Mouse (Mus musculus) MEL (cell line): ENCODE measurements around the gene Fgf12. TPM values are rescaled to one million over a fixed set of nuclear protein-coding genes. Genes with fewer than 3 reads are reported as not detected.
A peak's percentile ranks its signal among the peaks of the same experiment; 100 is the strongest.

Experiments
- DNase-seq: peaks from one replicate; pipeline ENCODE4 v3.0.0; 2011; ENCODE audit warnings: low read depth, low spot score
- H3K27ac ChIP-seq: 2 replicates; pipeline ENCODE4 v1.5.1; 2012; ENCODE audit warnings: low read depth, mild to moderate bottlenecking, control low read depth, low read length, moderate library complexity; ENCODE audit not compliant: control insufficient read depth
- H3K27me3 ChIP-seq, 2 experiments: fragments of 150-350 bp in 1 of 2; sonication (generic) in 1 of 2; 2 replicates each; pipeline ENCODE4 v1.6.1; 2012; ENCODE audit warnings: low read length in 2 of 2, mild to moderate bottlenecking in 2 of 2, improper control_type of control experiment in 1 of 2, moderate library complexity in 1 of 2; ENCODE audit not compliant: insufficient read depth in 2 of 2, control insufficient read depth in 1 of 2
- H3K36me3 ChIP-seq, 2 experiments: 2 replicates each; pipeline ENCODE4 v1.6.1; 2012 to 2014; ENCODE audit warnings: low read length in 2 of 2, improper control_type of control experiment in 1 of 2, inconsistent platforms in 1 of 2, mild to moderate bottlenecking in 1 of 2; ENCODE audit not compliant: insufficient read depth in 2 of 2, control insufficient read depth in 1 of 2
- H3K4me1 ChIP-seq, 2 experiments: fragments of 150-350 bp in 1 of 2; sonication (generic) in 1 of 2; 2 replicates each; pipeline ENCODE4 v1.6.1; 2012; ENCODE audit warnings: low read length in 2 of 2, improper control_type of control experiment in 1 of 2, mild to moderate bottlenecking in 1 of 2; ENCODE audit not compliant: insufficient read depth in 2 of 2, control insufficient read depth in 1 of 2
- H3K4me3 ChIP-seq, 2 experiments: fragments of 150-350 bp in 1 of 2; sonication (generic) in 1 of 2; 2 replicates each; pipeline ENCODE4 v1.5.1; 2012; ENCODE audit warnings: low read depth in 2 of 2, low read length in 2 of 2, mild to moderate bottlenecking in 2 of 2, moderate library complexity in 2 of 2, control low read depth in 1 of 2, improper control_type of control experiment in 1 of 2; ENCODE audit not compliant: control insufficient read depth in 1 of 2, insufficient read depth in 1 of 2
- H3K79me2 ChIP-seq: 2 replicates; pipeline ENCODE4 v1.6.1; 2012; ENCODE audit warnings: mild to moderate bottlenecking, low read length, moderate library complexity; ENCODE audit not compliant: control insufficient read depth, poor library complexity, insufficient read depth
- H3K9ac ChIP-seq: 2 replicates; pipeline ENCODE4 v1.6.1; 2012; ENCODE audit warnings: low read depth, mild to moderate bottlenecking, control low read depth, low read length, moderate library complexity; ENCODE audit not compliant: control insufficient read depth, poor library complexity, severe bottlenecking
- H3K9me3 ChIP-seq: fragments of 150-350 bp; sonication (generic); replicated peaks from 2 replicates; pipeline ENCODE4 v1.6.1; 2012; ENCODE audit warnings: mild to moderate bottlenecking, low read length, improper control_type of control experiment, moderate library complexity; ENCODE audit not compliant: insufficient read depth
- CHD1 ChIP-seq: IDR thresholded peaks from 2 replicates; pipeline ENCODE4 v1.6.1; 2012; ENCODE audit warnings: low read depth, mild to moderate bottlenecking, inconsistent platforms, low read length, improper control_type of control experiment
- CHD2 ChIP-seq: IDR thresholded peaks from 2 replicates; pipeline ENCODE4 v1.6.1; 2011; ENCODE audit warnings: low read length, improper control_type of control experiment
- CTCF ChIP-seq, 3 experiments: IDR thresholded peaks in 2 of 3; conservative IDR thresholded peaks in 1 of 3; 2 replicates each; pipeline ENCODE4 v1.5.1; 2011 to 2012; ENCODE audit warnings: low read length in 3 of 3, low read depth in 2 of 3, mild to moderate bottlenecking in 2 of 3, improper control_type of control experiment in 1 of 3, inconsistent platforms in 1 of 3, mixed read lengths in 1 of 3, moderate library complexity in 1 of 3; ENCODE audit not compliant: control insufficient read depth in 1 of 3, insufficient read depth in 1 of 3, poor library complexity in 1 of 3, severe bottlenecking in 1 of 3
- E2F4 ChIP-seq: IDR thresholded peaks from 2 replicates; pipeline ENCODE4 v1.6.1; 2011; ENCODE audit warnings: low read depth, low read length, improper control_type of control experiment, borderline replicate concordance
- ELF1 ChIP-seq: IDR thresholded peaks from 2 replicates; pipeline ENCODE4 v1.6.1; 2014; ENCODE audit warnings: low read depth, mild to moderate bottlenecking, inconsistent platforms, low read length, improper control_type of control experiment, moderate library complexity
- GABPA ChIP-seq: IDR thresholded peaks from 2 replicates; pipeline ENCODE4 v1.6.1; 2012; ENCODE audit warnings: low read depth, mild to moderate bottlenecking, inconsistent platforms, low read length, improper control_type of control experiment, moderate library complexity
- HCFC1 ChIP-seq: IDR thresholded peaks from 2 replicates; pipeline ENCODE4 v1.6.1; 2012; ENCODE audit warnings: low read depth, mild to moderate bottlenecking, inconsistent platforms, low read length, improper control_type of control experiment, moderate library complexity
- MAFK ChIP-seq: IDR thresholded peaks from 2 replicates; pipeline ENCODE4 v1.6.1; 2011; ENCODE audit warnings: low read depth, mild to moderate bottlenecking, low read length, improper control_type of control experiment, borderline replicate concordance
- MAX ChIP-seq: IDR thresholded peaks from 2 replicates; pipeline ENCODE4 v1.6.1; 2011; ENCODE audit warnings: low read length, improper control_type of control experiment
- MAZ ChIP-seq: IDR thresholded peaks from 2 replicates; pipeline ENCODE4 v1.6.1; 2012; ENCODE audit warnings: low read depth, mild to moderate bottlenecking, inconsistent platforms, low read length, improper control_type of control experiment
- MYB ChIP-seq: IDR thresholded peaks from 2 replicates; pipeline ENCODE4 v1.6.1; 2011; ENCODE audit warnings: mild to moderate bottlenecking, low read depth, low read length, improper control_type of control experiment
- POLR2A ChIP-seq, 2 experiments: IDR thresholded peaks; 2 replicates each; pipeline ENCODE4 v1.6.1; 2011 to 2012; ENCODE audit warnings: low read length in 2 of 2, mild to moderate bottlenecking in 2 of 2, control low read depth in 1 of 2, improper control_type of control experiment in 1 of 2, low read depth in 1 of 2, moderate library complexity in 1 of 2; ENCODE audit not compliant: control insufficient read depth in 1 of 2, insufficient read depth in 1 of 2, poor library complexity in 1 of 2
- POLR2AphosphoS5 ChIP-seq: IDR thresholded peaks from 2 replicates; pipeline ENCODE4 v1.6.1; 2012; ENCODE audit warnings: low read depth, borderline replicate concordance, mild to moderate bottlenecking, inconsistent platforms, low read length, moderate library complexity, mixed read lengths
- RAD21 ChIP-seq: IDR thresholded peaks from 2 replicates; pipeline ENCODE4 v1.6.1; 2011; ENCODE audit warnings: mild to moderate bottlenecking, low read depth, low read length, improper control_type of control experiment
- SIN3A ChIP-seq: IDR thresholded peaks from 2 replicates; pipeline ENCODE4 v1.6.1; 2012; ENCODE audit warnings: low read length, improper control_type of control experiment, inconsistent platforms
- SMC3 ChIP-seq: IDR thresholded peaks from 2 replicates; pipeline ENCODE4 v1.6.1; 2011; ENCODE audit warnings: low read depth, low read length, improper control_type of control experiment
- USF1 ChIP-seq: IDR thresholded peaks from 2 replicates; pipeline ENCODE4 v1.6.1; 2014; ENCODE audit warnings: low read depth, mild to moderate bottlenecking, inconsistent platforms, low read length, improper control_type of control experiment, moderate library complexity
- USF2 ChIP-seq, 2 experiments: IDR thresholded peaks; 2 replicates each; pipeline ENCODE4 v1.6.1; 2011 to 2012; ENCODE audit warnings: improper control_type of control experiment in 2 of 2, low read length in 2 of 2, borderline replicate concordance in 1 of 2, inconsistent platforms in 1 of 2, low read depth in 1 of 2, mild to moderate bottlenecking in 1 of 2; ENCODE audit not compliant: insufficient read depth in 1 of 2
- ZC3H11A ChIP-seq: IDR thresholded peaks from 2 replicates; pipeline ENCODE4 v1.6.1; 2012; ENCODE audit warnings: low read depth, mild to moderate bottlenecking, inconsistent platforms, low read length, improper control_type of control experiment
- ZKSCAN1 ChIP-seq: IDR thresholded peaks from 2 replicates; pipeline ENCODE4 v1.6.1; 2012; ENCODE audit warnings: low read depth, mild to moderate bottlenecking, inconsistent platforms, low read length, improper control_type of control experiment, moderate library complexity
- ZMIZ1 ChIP-seq: IDR thresholded peaks from 2 replicates; pipeline ENCODE4 v1.6.1; 2012; ENCODE audit warnings: low read depth, mild to moderate bottlenecking, inconsistent platforms, low read length, improper control_type of control experiment, moderate library complexity
- ZNF384 ChIP-seq: IDR thresholded peaks from 2 replicates; pipeline ENCODE4 v1.6.1; 2012; ENCODE audit warnings: low read depth, mild to moderate bottlenecking, inconsistent platforms, low read length, improper control_type of control experiment
- polyA plus RNA-seq, 2 experiments: library from polyadenylated mRNA; stranded (reverse) in 1 of 2; unstranded in 1 of 2; fragments of >175 nt in 1 of 2; fragments of >200 nt in 1 of 2; gene quantifications; 2 replicates each; pipeline versions ENCODE4 v1.2.1 to v1.2.4; 2012; ENCODE audit warnings: low replicate concordance in 2 of 2, low read depth in 1 of 2; ENCODE audit not compliant: insufficient read length in 2 of 2, insufficient read depth in 1 of 2, missing spikeins in 1 of 2
- total RNA-seq: library from RNA; depleted of rRNA; stranded (reverse); fragments of 300-350 nt; gene quantifications from 2 replicates; pipeline ENCODE4 v1.2.3, GENCODE M21; 2012

Gene Fgf12
- total and polyA plus RNA-seq, 3 experiments: not detected

DNA sequence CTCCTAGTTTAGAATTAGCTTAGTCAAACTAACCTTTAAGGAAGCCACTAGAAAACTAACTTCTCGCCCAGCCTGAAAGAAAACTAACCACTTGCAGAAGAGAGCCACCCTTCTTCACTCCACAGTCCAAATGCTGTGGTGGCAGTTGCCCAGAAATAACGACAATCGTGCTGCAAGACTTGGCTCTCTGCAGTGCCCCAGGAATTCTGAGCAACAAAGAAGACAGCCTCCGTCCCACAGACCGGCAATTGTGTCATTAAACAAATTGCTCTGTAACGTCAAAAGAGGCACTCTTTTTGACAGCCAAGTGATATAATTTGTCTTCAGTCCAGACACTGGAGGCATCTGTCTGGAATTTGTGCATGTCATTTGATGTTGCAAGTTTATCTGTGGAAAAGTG lies 261.2 kb downstream of the Fgf12 start:
- H3K36me3 ChIP-seq: no peaks in the 10 kb centered on the region
- DNase-seq: no peak
- TF ChIP-seq SIN3A (no peak), POLR2AphosphoS5 (no peak), ZKSCAN1 (no peak)
- H3K27me3 ChIP-seq: no peaks in the 10 kb centered on the region
- no peaks in the 10 kb centered on the region for H3K9me3 ChIP-seq
- no peaks in the 10 kb centered on the region for H3K4me1 ChIP-seq
- no peak overlapping the region for H3K9ac ChIP-seq
- no peaks in the 10 kb centered on the region for H3K79me2 ChIP-seq
- H3K4me3 ChIP-seq: no peak overlapping the region
- no peak overlapping the region for H3K27ac ChIP-seq

DNA sequence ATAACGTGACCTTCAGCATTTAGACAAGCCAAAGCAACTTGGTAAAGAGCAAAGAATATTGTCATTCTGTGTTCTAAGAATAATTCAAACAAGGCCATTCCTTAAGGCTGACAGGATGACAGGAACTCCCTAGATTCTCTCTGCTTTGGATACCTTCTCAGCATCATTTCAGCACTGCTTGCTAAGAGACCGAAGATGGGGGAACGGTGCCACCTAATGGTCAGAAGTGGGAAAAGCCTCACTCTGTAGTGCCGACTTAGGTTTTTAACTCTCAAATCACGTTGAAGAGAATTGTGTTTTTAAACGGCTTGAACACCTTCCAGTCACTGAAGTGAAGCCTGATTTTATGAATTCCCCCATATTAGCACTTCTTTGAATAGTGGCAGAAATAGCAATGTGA lies 262.4 kb downstream of the Fgf12 start:
- Histone ChIP-seq H3K9ac (no peak overlapping the region), H3K27me3 (no peaks in the 10 kb centered on the region), H3K9me3 (no peaks in the 10 kb centered on the region), H3K4me1 (no peaks in the 10 kb centered on the region), H3K36me3 (no peaks in the 10 kb centered on the region), H3K27ac (no peak overlapping the region), H3K79me2 (no peaks in the 10 kb centered on the region), H3K4me3 (no peak overlapping the region)
- DNase-seq: peak; percentile 61
- TF ChIP-seq ZC3H11A (peak; percentile 71), USF1 (no peak), USF2 (IDR thresholded peaks at IDR 0.05; ENCODE audit: borderline replicate concordance in 1 of 2, insufficient read depth in 1 of 2, low read depth in 1 of 2, low read length in 2 of 2) (no peak), SMC3 (peak; percentile 78), RAD21 (peak; percentile 88), CTCF (IDR thresholded peaks at IDR 0.05 in 2 of 3, conservative IDR thresholded peaks at IDR 0.05 in 1 of 3; ENCODE audit: control insufficient read depth in 1 of 3, insufficient read depth in 1 of 3, low read depth in 2 of 3, low read length in 3 of 3, poor library complexity in 1 of 3, severe bottlenecking in 1 of 3) (peak; percentile 56 to 83 (median 73))

DNA sequence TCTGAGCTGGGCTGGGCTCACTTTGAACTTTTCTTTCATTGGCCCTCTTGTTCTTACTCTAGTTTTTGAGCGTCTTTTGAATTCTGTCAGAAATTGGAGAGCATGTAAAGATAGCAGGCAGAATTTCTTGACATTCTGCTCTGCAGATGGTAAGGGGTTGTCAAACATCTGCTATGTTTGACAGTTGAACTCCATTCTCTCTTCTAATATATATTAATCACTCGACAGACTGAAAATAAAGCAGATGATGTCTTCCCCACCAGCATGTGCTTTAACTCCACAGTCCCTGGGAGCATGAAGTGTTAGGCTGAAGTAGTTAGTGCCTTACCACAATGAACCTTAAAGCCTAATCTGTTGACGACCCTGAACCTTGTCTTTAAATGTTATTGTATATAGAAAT lies 267.9 kb downstream of the Fgf12 start:
- no peak overlapping the region for H3K9ac ChIP-seq
- H3K27me3 ChIP-seq: no peaks in the 10 kb centered on the region
- no peaks in the 10 kb centered on the region for H3K9me3 ChIP-seq
- no peak for DNase-seq
- H3K4me3 ChIP-seq: no peak overlapping the region
- no peaks in the 10 kb centered on the region for H3K4me1 ChIP-seq
- H3K36me3 ChIP-seq: no peaks in the 10 kb centered on the region
- no peak for TF ChIP-seq E2F4
- TF ChIP-seq ZMIZ1: no peak
- no peak for TF ChIP-seq MYB
- no peak for TF ChIP-seq SMC3
- no peak for TF ChIP-seq ELF1
- no peak for TF ChIP-seq MAX
- no peak for TF ChIP-seq CHD2
- TF ChIP-seq GABPA: no peak
- TF ChIP-seq ZKSCAN1: no peak
- no peak for TF ChIP-seq POLR2AphosphoS5
- no peak for TF ChIP-seq ZNF384
- no peak for TF ChIP-seq MAZ
- no peak for TF ChIP-seq CTCF (IDR thresholded peaks at IDR 0.05 in 2 of 3, conservative IDR thresholded peaks at IDR 0.05 in 1 of 3; ENCODE audit: control insufficient read depth in 1 of 3, insufficient read depth in 1 of 3, low read depth in 2 of 3, low read length in 3 of 3, poor library complexity in 1 of 3, severe bottlenecking in 1 of 3)
- TF ChIP-seq POLR2A (IDR thresholded peaks at IDR 0.05; ENCODE audit: control insufficient read depth in 1 of 2, insufficient read depth in 1 of 2, low read depth in 1 of 2, low read length in 2 of 2, poor library complexity in 1 of 2): no peak
- no peak for TF ChIP-seq HCFC1
- no peak for TF ChIP-seq CHD1
- no peak for TF ChIP-seq MAFK
- TF ChIP-seq RAD21: no peak
- H3K79me2 ChIP-seq: no peaks in the 10 kb centered on the region
- no peak overlapping the region for H3K27ac ChIP-seq
